Mouse (Mus musculus) embryo, embryonic 9.5 days (tissue): ENCODE results near the gene Syt16.

Experiments
- DNase-seq: peaks from one replicate; pipeline ENCODE4 v3.0.0-alpha.2; 2017; ENCODE audit errors: extremely low spot score

Syt16 gene

GRCm38 (mm10) chr12:74098572-74099290 lies 101.3 kb downstream of the Syt16 start:
- DNase-seq, result peak; percentile 17

GRCm38 (mm10) chr12:74105811-74106513 lies 108.5 kb downstream of the Syt16 start:
- DNase-seq, result no peak

- no peak for DNase-seq
These were observed 111.2 kb downstream of the Syt16 start for GRCm38 (mm10) chr12:74108663-74109081.

GRCm38 (mm10) chr12:74109462-74110068 lies 112.1 kb downstream of the Syt16 start:
- no peak for DNase-seq

- no peak for DNase-seq
These were observed 119.4 kb downstream of the Syt16 start for GRCm38 (mm10) chr12:74116825-74117224.

- no peak for DNase-seq
These were observed 128.3 kb downstream of the Syt16 start for GRCm38 (mm10) chr12:74125796-74126195.

GRCm38 (mm10) chr12:74128229-74128628 lies 130.8 kb downstream of the Syt16 start:
- DNase-seq, result no peak

- DNase-seq, result no peak
These were observed 134.3 kb downstream of the Syt16 start for GRCm38 (mm10) chr12:74131790-74132189.

GRCm38 (mm10) chr12:74142147-74142546 lies 144.7 kb downstream of the Syt16 start:
- no peak for DNase-seq

GRCm38 (mm10) chr12:74144385-74144784 lies 146.9 kb downstream of the Syt16 start:
- DNase-seq, result no peak

- no peak for DNase-seq
These were observed 163.3 kb downstream of the Syt16 start for GRCm38 (mm10) chr12:74160791-74161190.

- DNase-seq, result no peak
These were observed 165.6 kb downstream of the Syt16 start for GRCm38 (mm10) chr12:74163080-74163479.

GRCm38 (mm10) chr12:74171257-74171656 lies 173.8 kb downstream of the Syt16 start:
- no peak for DNase-seq

GRCm38 (mm10) chr12:74173902-74174301 lies 176.4 kb downstream of the Syt16 start:
- no peak for DNase-seq

GRCm38 (mm10) chr12:74184596-74184995 lies 187.1 kb downstream of the Syt16 start:
- no peak for DNase-seq

GRCm38 (mm10) chr12:74188243-74188785 lies 190.9 kb downstream of the Syt16 start:
- no peak for DNase-seq

- no peak for DNase-seq
These were observed 191.4 kb downstream of the Syt16 start for GRCm38 (mm10) chr12:74188815-74189214.

- DNase-seq, result no peak
These were observed 192.4 kb downstream of the Syt16 start for GRCm38 (mm10) chr12:74189840-74190239.

- no peak for DNase-seq
These were observed 192.8 kb downstream of the Syt16 start for GRCm38 (mm10) chr12:74190297-74190696.

- DNase-seq, result no peak
These were observed 195.1 kb downstream of the Syt16 start for GRCm38 (mm10) chr12:74192552-74192951.

- DNase-seq, result no peak
These were observed 203.9 kb downstream of the Syt16 start for GRCm38 (mm10) chr12:74201410-74201809.

GRCm38 (mm10) chr12:74202431-74203042 lies 205.1 kb downstream of the Syt16 start:
- DNase-seq, result no peak
